Mouse (Mus musculus) liver, embryonic 16.5 days (tissue): ENCODE results near the gene Rbpms2. TPM values are rescaled to one million over a fixed set of nuclear protein-coding genes. Genes with fewer than 3 reads are reported as not detected.

Source experiments
- ATAC-seq: fragments of 200-750 bp; cut with Nextera tagmentation; 2 replicates; pipeline ENCODE4 v1.8.0; 2017; ENCODE audit warnings: low read depth, mild to moderate bottlenecking, moderate number of reproducible peaks, moderate library complexity
- H3K27ac ChIP-seq: fragments of 300-500 bp; sonication (generic); 2 replicates; pipeline ENCODE4 v1.5.1; 2014; ENCODE audit warnings: mild to moderate bottlenecking, low read length
- H3K27me3 ChIP-seq: fragments of 300-500 bp; sonication (generic); 2 replicates; pipeline ENCODE4 v1.6.1; 2014; ENCODE audit warnings: low read depth, low read length, mixed read lengths; ENCODE audit not compliant: control insufficient read depth, insufficient read depth
- H3K36me3 ChIP-seq: fragments of 300-500 bp; sonication (generic); 2 replicates; pipeline ENCODE4 v1.6.1; 2014; ENCODE audit warnings: mild to moderate bottlenecking; ENCODE audit not compliant: control insufficient read depth, insufficient read depth
- H3K4me1 ChIP-seq: fragments of 300-500 bp; sonication (generic); 2 replicates; pipeline ENCODE4 v1.6.1; 2014; ENCODE audit warnings: low read depth, low read length, mixed read lengths; ENCODE audit not compliant: control insufficient read depth
- H3K4me2 ChIP-seq: fragments of 300-500 bp; sonication (generic); 2 replicates; pipeline ENCODE4 v1.6.1; 2014; ENCODE audit warnings: low read depth, low read length, mixed read lengths
- H3K4me3 ChIP-seq: fragments of 300-500 bp; sonication (generic); 2 replicates; pipeline ENCODE4 v1.5.1; 2014; ENCODE audit warnings: low read depth, mild to moderate bottlenecking, low read length
- H3K9ac ChIP-seq: fragments of 300-500 bp; sonication (generic); 2 replicates; pipeline ENCODE4 v1.6.1; 2014; ENCODE audit warnings: low read depth, low read length
- H3K9me3 ChIP-seq: fragments of 300-500 bp; sonication (generic); replicated peaks from 2 replicates; pipeline ENCODE4 v1.6.1; 2016; ENCODE audit warnings: low read length; ENCODE audit not compliant: control insufficient read depth
- WGBS: fragments of 180-500 bp; shearing (Covaris S2); extraction: QIAGEN DNeasy Blood & Tissue Kit; methylation state at CpG from one replicate; pipeline ENCODE4 v1.1.7; 2014; ENCODE audit not compliant: insufficient replicate concordance; 5-methylcytosine and 5-hydroxymethylcytosine counted together
- polyA plus RNA-seq: library from polyadenylated mRNA; unstranded; fragments of >200 nt; fragmentation: Nextera tagmentation; extraction: Ambion mirVana; gene quantifications from 2 replicates; pipeline ENCODE4 v1.2.1, GENCODE M21; 2015

The Rbpms2 gene
- polyA plus RNA-seq, 1 experiment from 2014 or later: 14.6 TPM

GRCm38 (mm10) chr9:65630631-65631353 is 1.3 kb downstream of the Rbpms2 start:
- peak; percentile 79 for ATAC-seq
- no peaks in the 10 kb centered on the region for H3K9me3 ChIP-seq
- H3K4me3 ChIP-seq: peak overlapping the region; percentile 55
- peak overlapping the region; percentile 73 for H3K4me2 ChIP-seq
- H3K4me1 ChIP-seq: peaks cover 5% of the 10 kb centered on the region
- WGBS: under 1% methylated on average over 65 of the region's 78 CpGs
- peak overlapping the region; percentile 22 for H3K9ac ChIP-seq
- H3K27ac ChIP-seq: peak overlapping the region; percentile 31; the same call in 1 of the 2 replicates
- peaks cover 72% of the 10 kb centered on the region for H3K27me3 ChIP-seq
- H3K36me3 ChIP-seq: no peaks in the 10 kb centered on the region

- H3K9me3 ChIP-seq: no peaks in the 10 kb centered on the region
- H3K4me2 ChIP-seq: peak overlapping the region; percentile 73
- WGBS: 11% methylated on average over 16 of the region's 16 CpGs
- peak overlapping the region; percentile 22; the same call in 1 of the 2 replicates for H3K9ac ChIP-seq
- peaks cover 5% of the 10 kb centered on the region for H3K4me1 ChIP-seq
- H3K27ac ChIP-seq: no peak overlapping the region; the same call in 1 of the 2 replicates
- H3K4me3 ChIP-seq: peak overlapping the region; percentile 55
- ATAC-seq: no peak
- H3K36me3 ChIP-seq: no peaks in the 10 kb centered on the region
- peaks cover 65% of the 10 kb centered on the region for H3K27me3 ChIP-seq
Measured at GRCm38 (mm10) chr9:65631354-65632021, 2.0 kb downstream of the Rbpms2 start.

GRCm38 (mm10) chr9:65635766-65636165 is 6.3 kb downstream of the Rbpms2 start:
- no peaks in the 10 kb centered on the region for H3K9me3 ChIP-seq
- H3K4me2 ChIP-seq: no peak overlapping the region
- H3K36me3 ChIP-seq: no peaks in the 10 kb centered on the region
- H3K4me3 ChIP-seq: no peak overlapping the region
- no peak overlapping the region for H3K27ac ChIP-seq
- 63% methylated on average over 1 of the region's 1 CpGs for WGBS
- peaks cover 29% of the 10 kb centered on the region for H3K27me3 ChIP-seq
- H3K9ac ChIP-seq: no peak overlapping the region
- no peak for ATAC-seq
- H3K4me1 ChIP-seq: peaks cover 2% of the 10 kb centered on the region; the same call in 1 of the 2 replicates

- no peak overlapping the region for H3K9ac ChIP-seq
- no peak overlapping the region for H3K27ac ChIP-seq
- peaks cover 17% of the 10 kb centered on the region for H3K27me3 ChIP-seq
- peaks cover 1% of the 10 kb centered on the region; the same call in 1 of the 2 replicates for H3K4me1 ChIP-seq
- H3K4me3 ChIP-seq: no peak overlapping the region
- H3K9me3 ChIP-seq: no peaks in the 10 kb centered on the region
- no peaks in the 10 kb centered on the region for H3K36me3 ChIP-seq
- no peak for ATAC-seq
- H3K4me2 ChIP-seq: no peak overlapping the region
- WGBS: 64% methylated on average over 4 of the region's 4 CpGs
Measured at GRCm38 (mm10) chr9:65636926-65637325, 7.5 kb downstream of the Rbpms2 start.

- ATAC-seq: no peak
- Histone ChIP-seq H3K4me1 (no peaks in the 10 kb centered on the region), H3K27ac (no peak overlapping the region), H3K27me3 (no peaks in the 10 kb centered on the region), H3K36me3 (no peaks in the 10 kb centered on the region), H3K4me2 (no peak overlapping the region), H3K9me3 (no peaks in the 10 kb centered on the region), H3K4me3 (no peak overlapping the region), H3K9ac (no peak overlapping the region)
- 67% methylated on average over 5 of the region's 5 CpGs for WGBS
Measured at GRCm38 (mm10) chr9:65639065-65639464, 9.6 kb downstream of the Rbpms2 start.

- H3K4me3 ChIP-seq: no peak overlapping the region
- H3K9ac ChIP-seq: no peak overlapping the region
- H3K4me2 ChIP-seq: no peak overlapping the region
- no peak for ATAC-seq
- H3K4me1 ChIP-seq: no peaks in the 10 kb centered on the region
- H3K36me3 ChIP-seq: no peaks in the 10 kb centered on the region
- H3K27me3 ChIP-seq: no peaks in the 10 kb centered on the region
- 42% methylated on average over 5 of the region's 5 CpGs for WGBS
- no peaks in the 10 kb centered on the region for H3K9me3 ChIP-seq
- no peak overlapping the region for H3K27ac ChIP-seq
Measured at GRCm38 (mm10) chr9:65640838-65641410, 11.5 kb downstream of the Rbpms2 start.

GRCm38 (mm10) chr9:65641446-65642052 is 12.1 kb downstream of the Rbpms2 start:
- WGBS: 25% methylated on average over 12 of the region's 12 CpGs
- no peak overlapping the region for H3K4me3 ChIP-seq
- no peaks in the 10 kb centered on the region for H3K4me1 ChIP-seq
- no peak overlapping the region for H3K9ac ChIP-seq
- no peak overlapping the region for H3K4me2 ChIP-seq
- no peak for ATAC-seq
- no peaks in the 10 kb centered on the region for H3K27me3 ChIP-seq
- no peaks in the 10 kb centered on the region for H3K36me3 ChIP-seq
- no peaks in the 10 kb centered on the region for H3K9me3 ChIP-seq
- no peak overlapping the region for H3K27ac ChIP-seq

- Histone ChIP-seq H3K27me3 (no peaks in the 10 kb centered on the region), H3K4me1 (no peaks in the 10 kb centered on the region), H3K27ac (no peak overlapping the region), H3K4me3 (no peak overlapping the region), H3K4me2 (no peak overlapping the region), H3K36me3 (no peaks in the 10 kb centered on the region), H3K9me3 (no peaks in the 10 kb centered on the region), H3K9ac (no peak overlapping the region)
- no peak for ATAC-seq
Measured at GRCm38 (mm10) chr9:65642546-65642945, 13.1 kb downstream of the Rbpms2 start.
